Mouse (Mus musculus) right cerebral cortex, postnatal 10 days (tissue): ENCODE measurements at regions not wholly inside any gene's neighbourhood (a gene's known extent, or its start where the extent isn't known, plus 50 kb on each side); places are given as distances from the start of the nearest gene placed in this dataset.
"Not testable (repeated sequence)": the region's sequence is repeated elsewhere in the genome, so short reads cannot be mapped to it uniquely, and the experiment has no call there.

Source experiments
- DNase-seq, 2 experiments: peaks; one replicate each; pipeline ENCODE4 v3.0.0; 2021; ENCODE audit warnings: low spot score in 2 of 2

DNA sequence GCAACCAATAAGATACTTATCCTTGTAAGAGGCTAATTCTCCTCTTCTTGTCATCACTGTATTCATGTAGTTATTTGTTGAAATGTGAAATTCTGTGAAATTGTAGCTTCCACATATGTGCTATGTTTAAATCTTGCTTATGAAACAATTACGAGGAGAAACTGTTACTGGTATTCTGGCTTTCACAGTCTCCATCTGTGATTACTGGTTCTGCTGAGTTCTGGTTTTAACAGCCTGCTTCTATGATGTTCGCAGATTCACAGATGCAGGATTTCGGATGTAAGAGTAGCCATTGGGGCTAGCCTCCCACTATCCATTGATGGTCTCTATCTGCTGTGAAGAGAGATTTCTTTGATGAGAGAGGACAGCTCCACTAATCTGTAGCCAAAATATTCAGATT, 1067.2 kb upstream of the Aga start:
- peak in 1 of 2 experiments; percentile 24 for DNase-seq

DNA sequence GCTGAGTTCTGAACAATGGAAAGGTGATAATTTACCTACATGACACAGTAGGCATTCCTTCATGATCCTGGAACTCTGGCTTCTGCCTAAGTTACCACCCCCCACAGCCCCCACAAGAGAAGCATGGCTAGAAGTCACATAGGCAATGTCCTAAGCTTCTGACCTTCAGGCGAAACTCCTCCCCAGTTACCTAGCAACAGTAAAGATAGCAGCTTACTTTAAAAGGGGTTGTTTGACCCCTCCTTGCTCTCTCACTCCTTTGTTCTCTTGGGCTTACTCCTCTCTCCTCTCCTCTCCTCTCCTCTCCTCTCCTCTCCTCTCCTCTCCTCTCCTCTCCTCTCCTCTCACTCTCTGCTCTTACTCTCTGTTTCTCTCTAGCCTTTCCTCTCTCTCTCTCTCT, 1059.8 kb upstream of the Aga start:
- DNase-seq, result not testable (repeated sequence)

DNA sequence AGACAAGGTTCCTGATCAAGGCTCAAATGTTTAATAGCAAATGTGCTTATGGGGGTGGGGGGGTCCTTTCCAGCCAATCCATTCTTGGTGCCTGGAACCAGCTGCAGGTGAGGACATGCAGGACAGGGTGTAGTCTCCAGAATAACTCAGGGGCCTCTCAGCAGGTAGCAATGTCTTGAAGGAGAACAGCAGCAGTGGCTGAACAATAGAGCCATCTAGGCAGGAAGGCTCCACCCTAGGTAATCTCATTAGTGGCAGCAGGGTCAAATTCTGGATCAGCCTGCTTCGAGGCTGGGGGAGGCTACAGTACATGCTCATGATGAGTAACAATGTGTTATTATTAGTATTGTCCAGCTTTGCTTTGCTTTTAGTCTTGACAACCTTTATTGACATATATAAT, 1055.9 kb upstream of the Aga start:
- no peak for DNase-seq

DNA sequence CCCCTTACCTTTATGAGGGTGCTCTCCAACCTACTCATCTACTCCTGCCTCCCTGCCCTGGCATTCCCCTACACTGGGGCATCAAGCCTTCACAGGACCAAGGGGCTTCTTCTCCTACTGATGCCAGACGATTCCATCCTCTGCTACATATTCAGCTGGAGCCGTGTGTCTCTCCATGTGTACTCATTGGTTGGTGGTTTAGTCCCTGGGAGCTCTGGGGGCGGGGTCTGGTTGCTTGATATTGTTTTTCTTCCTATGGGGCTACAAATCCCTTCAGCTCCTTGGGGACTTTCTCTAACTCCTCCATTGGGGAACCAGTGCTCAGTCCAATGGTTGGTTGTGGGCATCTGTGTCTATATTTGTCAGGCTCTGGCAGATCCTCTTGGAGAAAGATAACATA, 1055.3 kb upstream of the Aga start:
- DNase-seq, result no peak

DNA sequence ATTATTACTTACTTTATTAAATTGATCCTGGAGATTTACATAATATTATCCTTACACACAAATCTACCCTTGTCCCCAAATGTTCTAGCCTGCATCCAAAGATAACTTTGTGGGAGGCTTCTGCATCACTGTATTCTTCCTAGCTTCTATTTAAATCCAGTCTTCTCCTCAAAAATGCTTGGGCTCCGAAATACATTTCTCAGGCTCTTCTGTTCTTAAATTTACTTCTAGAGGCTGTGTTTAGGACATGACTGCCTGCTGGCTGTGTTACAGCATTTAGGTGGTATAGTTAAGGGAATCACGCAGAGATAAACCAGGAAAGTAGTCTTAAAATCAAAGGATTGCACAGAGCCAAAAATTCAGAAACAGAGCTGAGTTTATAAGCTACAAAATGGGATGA, 1009.1 kb upstream of the Aga start:
- peak; percentile 35 to 44 for DNase-seq

DNA sequence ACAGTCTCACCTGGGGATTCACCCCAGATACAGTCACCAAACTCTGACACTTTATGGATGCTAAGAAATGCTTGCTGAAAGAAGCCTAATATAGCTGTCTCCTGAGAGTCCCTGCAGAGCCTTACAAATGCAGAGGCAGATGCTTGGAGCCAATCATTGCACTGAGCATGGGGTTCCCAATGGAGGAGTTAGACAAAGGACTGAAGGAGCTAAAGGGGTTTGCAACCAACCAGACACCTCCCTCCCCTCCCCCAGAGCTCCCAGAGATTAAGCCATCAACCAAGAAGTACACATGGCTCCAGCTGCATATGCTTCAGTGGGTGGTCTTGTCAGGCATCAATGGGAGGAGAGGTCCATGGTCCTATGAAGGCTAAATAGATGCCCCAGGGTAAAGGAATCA, 999.7 kb upstream of the Aga start:
- DNase-seq, result no peak

DNA sequence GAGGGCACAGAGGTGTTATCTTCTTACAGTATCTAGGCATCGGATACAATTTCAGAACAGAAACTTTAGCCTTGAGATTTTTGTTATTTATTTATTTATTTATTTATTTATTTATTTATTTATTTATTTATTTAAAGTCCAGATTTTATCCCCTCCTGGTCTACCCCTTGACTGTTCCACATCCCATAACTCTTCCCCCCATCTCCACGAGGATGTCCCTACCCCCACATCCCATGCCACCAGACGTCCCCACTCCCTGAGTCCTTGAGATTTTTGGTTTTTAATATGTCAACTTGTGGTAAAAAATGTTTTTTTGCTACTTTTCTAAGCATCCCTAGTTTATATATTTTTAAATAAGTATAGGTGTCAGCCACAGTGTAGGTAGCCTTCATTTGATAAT, 968.2 kb upstream of the Aga start:
- no peak for DNase-seq

DNA sequence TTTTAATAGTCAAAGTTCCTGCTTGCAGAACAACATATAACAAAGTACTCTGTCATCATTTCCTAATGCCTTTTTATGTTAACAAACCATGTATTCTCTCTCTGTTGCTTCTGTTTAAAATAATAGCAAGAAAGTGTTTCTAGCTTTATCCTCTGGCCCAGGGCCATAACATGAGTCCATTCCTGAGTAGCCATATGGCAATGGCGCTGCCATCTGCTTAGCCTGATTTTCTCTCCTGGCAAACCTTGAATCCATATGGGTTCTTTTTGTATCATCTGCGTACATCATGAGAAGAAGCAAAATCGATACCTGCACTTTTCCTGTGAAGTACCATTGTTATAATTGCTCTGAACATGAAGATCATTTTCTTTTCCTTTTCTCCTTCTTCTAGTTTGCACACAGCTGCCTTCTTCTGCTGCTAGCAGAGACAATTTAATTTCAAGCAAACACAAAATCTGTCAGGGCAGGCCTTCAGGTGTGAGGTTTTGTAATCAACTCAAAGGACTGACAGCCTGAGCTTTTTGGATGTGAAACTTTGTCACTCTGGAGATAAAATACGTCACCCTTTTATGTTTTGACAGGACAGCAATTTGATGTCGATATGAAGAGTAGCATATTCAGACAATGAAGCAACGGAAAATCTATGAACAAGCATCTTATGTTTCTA, 940.2 kb upstream of the Aga start:
- DNase-seq, result peak; percentile 73 to 80
